Mouse (Mus musculus): ENCODE measurements around the gene Prima1.

The Prima1 gene

DNA sequence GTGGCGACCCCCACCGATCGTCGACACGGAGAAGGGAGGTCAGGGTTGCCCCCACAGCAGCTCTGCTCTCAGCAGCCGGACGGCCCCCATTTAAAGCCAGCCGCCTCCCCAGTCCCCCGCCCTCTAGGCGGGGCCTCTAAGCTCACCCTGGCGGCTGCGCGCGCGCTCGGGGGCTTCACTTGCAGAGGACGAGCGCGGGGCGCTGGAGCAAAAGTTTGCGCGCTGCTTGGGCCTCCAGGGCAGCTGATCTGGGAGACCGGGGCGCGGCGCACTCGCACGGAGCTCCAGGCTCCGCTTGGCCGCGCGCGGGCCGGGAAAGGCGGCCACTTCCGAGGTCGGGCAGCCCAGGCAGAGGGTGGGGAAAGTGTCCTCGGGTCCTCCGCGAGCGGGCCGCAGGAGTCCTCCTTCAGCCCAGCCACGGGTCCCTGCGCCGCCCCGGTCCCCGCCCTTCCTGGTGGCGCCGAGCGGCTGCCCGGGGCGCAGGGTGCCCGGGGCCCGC lies at the start of gene Prima1:
TSS of gene Prima1 (minus strand) at position 68 of the 499 bp plus-strand sequence.
- peak; percentile 55 for DNase-seq (ENCODE audit: low spot score)

DNA sequence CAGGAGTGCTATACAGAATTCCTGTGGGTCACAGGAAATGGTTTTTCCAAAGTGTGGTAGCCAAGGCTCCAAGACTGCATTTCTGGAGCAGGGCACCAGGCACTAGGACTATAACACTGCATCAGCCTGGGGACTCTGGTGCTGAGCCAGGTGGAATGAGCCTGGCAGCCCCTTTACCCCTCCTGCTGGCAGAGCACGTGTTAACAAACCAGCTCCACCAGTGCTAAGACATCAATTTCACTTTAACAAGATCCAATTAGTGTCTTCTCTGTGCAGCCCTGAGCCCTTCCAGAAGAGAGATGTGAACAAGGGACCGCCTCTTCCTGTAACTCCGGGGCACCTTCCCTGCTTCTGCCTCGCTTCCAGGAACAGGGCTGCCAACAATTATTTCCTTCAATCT lies 45.3 kb upstream of the Prima1 start:
- no peak for DNase-seq (ENCODE audit: low spot score)

DNA sequence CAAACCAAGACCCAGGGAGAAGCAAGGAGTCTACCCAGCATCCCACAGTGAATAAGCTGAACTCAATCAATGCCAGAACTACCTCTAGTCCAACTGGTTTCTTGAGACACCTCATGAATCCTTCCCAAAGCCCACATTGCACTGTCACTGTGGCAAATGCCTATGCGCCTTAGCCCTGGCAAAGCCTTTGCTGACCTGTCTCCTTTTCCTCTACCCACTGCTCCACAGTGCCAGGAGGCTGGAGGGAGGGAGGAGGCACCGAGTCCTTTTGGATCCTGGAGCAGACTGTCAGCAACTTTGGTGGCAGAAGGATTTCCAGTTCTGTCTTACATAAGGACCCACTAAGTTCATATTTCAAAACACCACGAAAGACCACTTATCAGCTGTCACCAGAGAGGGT lies 41.5 kb upstream of the Prima1 start:
- no peak for DNase-seq (ENCODE audit: low spot score)

DNA sequence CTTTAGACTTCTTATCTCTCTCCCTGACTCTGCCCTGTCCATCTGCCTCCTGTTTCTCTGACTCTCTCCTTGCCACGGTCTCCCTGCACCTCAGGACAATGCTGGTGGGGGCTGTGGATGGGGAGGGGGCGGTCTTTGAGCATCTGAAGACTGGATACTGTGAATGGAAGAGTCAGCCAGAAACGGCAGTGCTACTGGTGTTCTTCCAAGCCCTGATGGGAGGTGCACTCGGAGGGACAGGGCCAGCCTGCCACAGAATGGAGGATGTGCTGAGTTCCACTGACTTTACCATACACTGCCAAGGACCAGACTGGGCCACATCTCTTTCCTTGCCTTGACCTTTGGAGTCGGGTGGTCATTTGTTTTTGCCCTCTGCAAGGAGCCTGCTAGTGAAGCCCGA lies 41.0 kb upstream of the Prima1 start:
- DNase-seq (ENCODE audit: low spot score), result no peak

DNA sequence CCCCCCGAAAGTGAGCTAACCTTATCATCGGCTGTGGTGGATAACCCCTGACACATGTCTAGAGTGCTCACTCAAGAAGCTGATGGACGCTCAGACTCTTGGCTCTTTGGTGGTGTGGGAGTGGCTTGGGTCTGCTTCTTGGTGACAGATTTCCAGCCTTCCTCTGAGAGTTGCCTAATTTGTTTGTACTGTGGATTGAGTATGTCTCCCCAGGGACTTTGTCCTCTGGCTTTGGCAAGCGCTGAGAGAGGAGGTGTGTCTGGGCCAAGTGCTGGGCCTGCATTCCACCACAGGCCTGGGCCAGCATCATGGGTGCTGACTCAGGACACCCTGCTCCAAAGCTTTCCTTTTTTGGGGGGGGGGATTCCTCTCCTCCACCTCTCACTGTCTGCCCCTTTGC lies 40.0 kb upstream of the Prima1 start:
- DNase-seq (ENCODE audit: low spot score), result no peak

DNA sequence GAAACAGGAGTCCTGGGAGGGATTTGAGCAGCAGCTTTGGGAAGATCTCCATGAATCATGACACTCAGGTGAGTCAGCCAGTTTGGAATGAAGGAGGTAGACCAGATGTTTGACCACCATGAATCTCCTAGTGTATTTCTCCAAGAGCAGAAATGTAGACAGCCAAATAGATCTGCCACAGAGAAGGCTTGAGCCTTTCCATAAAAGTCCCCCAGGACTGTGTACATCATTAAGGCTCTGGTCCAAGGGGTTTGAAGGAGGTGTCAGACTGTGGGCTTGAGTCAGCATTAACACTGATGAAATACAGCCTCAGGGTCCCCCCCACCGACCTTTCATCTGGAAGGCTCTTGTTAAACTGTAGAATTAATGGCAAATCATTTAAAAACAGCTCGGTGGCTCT lies 39.5 kb upstream of the Prima1 start:
- no peak for DNase-seq (ENCODE audit: low spot score)

DNA sequence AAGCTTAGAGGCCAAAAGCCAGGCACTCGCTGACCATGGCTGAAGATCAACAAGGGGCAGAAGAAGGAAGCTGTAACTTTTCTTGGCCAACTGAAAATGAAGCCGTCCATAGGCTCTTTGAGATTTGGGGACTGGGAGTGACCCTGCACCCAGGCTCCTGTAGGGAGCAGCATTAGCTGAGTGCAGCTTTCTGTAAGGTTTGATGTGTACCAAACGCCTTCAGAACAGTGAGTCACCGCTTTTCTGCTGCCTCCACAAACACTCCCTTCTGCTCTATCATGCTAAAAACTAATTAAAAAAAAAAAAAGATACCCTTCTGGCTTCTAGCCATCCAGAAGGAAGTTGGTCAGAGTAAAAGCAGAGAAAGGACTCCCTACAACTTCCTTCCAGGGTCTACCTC lies 34.5 kb upstream of the Prima1 start:
- no peak for DNase-seq (ENCODE audit: low spot score)

DNA sequence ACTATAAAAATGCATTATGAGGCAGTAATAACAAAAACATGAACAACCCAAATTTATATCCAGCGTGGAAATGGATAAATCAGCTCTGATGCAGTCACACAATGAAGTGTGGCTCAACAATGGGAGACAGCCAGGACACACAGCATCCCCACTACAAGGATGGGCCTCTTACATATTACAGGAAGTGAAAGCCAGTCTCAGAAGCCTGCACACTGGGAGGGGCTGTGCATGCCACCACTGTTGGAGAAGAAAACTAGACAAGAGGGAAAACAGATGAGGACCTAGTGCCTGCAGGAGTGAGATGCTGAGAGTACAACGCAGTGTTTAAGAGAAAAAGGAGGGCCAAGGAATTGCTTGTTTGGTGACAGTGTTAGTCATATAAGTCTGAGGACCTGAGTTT lies 31.8 kb upstream of the Prima1 start:
- DNase-seq (ENCODE audit: low spot score), result no peak

DNA sequence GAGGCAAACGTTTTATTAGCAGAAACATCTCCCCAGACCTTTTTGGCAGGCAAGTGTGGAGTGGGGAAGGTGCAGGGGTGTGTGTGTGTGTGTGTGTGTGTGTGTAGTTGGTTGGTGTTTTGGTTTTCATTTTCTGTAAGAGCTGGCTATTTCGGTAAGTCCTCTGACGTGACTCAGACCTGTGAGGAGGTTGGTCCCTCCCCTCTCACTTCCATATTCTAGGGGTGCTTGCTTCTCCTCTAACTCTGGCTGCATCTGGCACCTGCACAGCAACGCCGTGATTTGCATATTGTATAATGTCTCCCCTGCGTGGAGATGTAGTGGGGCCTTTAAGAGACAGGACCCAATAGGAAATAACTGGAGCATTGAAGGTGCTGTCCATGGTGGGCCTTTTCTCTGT lies 31.1 kb upstream of the Prima1 start:
- DNase-seq (ENCODE audit: low spot score), result no peak

DNA sequence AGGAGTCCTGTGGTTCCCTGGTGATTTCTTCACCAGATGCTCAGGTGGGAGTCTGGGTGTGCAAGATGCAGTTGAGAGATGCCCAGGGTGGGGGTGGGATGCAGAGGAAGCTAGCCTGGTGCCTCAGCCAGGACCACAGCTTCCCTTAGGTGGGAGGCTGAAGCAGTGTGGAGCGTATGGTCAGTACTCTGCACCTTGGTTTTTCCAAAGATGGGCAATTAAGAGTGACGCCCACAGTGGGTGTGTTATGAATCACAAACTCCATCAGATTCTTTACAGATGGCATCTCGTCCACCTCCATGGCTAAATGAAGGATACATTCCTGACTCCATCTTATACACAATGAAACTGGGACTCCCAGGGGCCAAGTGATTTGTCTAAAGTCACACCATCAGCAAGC lies 30.2 kb upstream of the Prima1 start:
- DNase-seq (ENCODE audit: low spot score), result no peak

DNA sequence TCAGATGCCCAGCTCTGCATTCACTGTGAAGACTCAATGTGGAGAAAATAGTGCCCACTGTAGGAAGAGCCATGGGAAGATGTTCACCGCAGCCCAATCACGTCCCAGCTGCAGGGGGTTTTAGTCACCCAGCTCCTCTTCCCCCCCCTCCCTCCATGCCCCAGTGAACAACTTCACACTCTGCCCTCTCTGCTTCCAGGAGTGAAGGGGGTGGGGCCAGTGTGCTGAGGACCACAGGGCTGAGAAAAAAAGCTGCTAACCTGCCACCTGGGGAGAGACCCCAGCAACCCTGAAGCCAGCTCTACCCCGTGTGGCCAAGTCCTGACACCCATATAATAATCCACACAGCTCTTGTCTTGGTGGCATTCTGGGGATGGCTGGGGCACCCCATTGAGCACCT lies 24.7 kb upstream of the Prima1 start:
- DNase-seq (ENCODE audit: low spot score), result no peak

DNA sequence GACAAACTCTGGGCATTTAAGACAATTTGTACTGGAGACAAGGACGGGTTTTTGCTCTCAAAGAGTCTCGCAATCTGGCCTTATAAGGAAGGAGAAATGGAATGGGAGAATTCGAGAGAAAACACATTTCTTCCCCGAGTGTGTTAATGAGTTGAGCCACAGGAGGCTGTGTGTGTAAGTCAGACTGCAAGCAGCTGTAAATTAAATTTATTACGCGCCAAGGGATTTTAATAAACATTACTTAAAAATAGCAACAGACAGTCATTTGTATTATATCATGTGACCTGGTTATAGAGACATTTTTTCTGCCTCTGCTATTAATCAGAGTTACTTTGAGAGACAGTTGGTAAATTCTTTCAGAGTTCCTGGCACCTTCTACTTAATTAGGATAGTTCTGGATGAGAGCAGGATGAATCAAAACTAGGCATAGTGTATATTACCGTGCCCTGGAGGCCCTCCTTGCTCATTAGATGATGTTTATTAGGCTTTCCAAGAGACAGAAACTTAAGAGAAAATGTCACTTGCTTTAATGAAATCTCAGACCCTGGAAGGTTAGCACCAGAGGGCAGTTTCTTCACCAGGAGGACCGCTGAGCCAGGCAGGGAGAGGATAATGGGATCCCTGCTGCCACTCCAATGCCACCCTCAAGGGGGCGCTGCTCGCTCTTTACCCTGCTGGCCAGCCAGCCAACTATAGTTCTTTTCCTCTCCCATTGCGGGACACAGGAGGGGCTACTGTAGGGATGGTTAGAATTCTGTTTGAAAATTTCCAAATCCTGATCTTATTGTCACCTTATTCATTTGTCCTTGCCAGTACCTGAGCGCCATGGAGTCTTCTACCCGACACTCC lies 20.3 kb upstream of the Prima1 start:
- DNase-seq (ENCODE audit: low spot score), result no peak

DNA sequence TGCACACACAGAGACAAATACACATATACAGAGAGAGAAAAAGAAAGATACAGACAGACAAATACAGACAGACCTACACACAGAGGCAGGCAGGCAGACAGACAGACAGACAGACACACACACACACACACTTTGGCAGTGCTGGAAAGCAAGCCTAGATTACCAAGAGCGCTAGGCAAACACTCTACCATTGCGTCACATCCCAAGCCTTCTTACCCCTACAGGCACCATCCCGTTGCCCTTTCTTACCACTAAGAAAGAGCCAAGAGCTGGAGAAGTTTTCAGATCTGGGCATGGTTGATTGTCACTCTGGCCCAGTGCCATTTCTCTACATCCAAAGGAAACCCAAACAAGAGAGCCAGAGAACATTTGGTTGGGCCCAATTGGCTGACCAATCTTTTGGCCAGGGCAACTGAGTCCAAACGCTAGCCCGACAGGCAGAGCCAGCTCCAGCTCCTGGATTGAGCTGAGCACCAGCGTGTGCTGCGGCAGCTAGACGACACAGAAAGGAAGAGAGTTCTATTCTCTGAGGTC lies 11.0 kb upstream of the Prima1 start:
- DNase-seq (ENCODE audit: low spot score), result no peak

DNA sequence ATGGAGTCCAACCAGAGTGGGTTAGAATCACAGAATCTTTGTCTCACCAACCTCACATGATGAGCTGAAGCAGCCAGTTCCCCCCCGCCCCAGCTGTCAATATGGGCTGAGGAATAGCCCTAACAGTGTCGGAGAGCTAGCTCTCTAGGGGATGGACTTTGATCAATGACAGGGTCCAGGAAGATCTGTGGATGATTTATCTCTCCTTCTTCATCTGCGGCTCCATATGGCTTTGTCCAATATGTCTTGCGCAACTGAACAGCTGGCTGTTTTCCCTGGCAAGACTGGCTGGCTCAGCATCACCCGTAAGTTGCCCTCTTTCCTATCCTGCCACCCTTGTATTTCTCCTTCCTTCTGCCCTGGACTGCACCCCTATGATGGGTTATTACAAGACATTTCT lies 9.2 kb upstream of the Prima1 start:
- no peak for DNase-seq (ENCODE audit: low spot score)

DNA sequence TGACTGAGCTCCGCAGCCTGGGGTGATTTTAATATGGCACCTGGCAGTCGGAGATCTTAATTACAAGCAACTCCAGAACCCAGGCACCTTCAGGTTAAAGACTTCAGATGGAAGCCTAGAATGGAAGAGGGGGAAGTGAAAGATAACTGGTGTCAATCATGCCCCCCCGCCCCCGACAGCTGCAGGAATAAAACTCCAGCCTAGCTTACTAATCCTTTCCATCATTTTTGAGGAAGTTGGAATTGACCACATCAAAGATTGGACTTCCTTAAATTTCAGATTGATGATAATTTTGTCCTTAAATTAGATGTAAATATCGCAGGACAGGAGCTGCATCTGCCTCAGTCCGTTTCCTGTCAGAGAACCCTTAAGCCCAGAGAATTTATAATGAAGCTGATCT lies 8.4 kb upstream of the Prima1 start:
- DNase-seq (ENCODE audit: low spot score), result no peak

DNA sequence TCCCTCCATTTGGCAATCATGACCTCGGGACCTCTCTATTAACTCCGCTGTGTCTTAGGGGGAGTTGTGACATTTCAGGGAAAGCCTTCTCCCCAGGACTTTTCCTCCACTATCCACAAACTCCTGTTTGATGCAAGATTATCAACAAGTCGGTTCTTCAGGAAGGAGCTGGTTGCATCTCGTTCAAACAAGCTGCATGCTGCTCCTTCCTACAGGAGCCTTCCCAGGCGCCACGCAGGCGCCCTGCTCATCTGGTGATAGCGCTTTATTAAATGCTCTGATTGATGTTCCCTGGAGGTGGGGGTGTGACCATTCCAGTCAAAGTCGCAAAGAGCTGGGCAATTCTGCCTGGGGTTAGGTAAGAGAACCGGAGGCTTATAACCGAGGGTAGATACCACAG lies 1.1 kb upstream of the Prima1 start:
- DNase-seq (ENCODE audit: low spot score), result no peak

DNA sequence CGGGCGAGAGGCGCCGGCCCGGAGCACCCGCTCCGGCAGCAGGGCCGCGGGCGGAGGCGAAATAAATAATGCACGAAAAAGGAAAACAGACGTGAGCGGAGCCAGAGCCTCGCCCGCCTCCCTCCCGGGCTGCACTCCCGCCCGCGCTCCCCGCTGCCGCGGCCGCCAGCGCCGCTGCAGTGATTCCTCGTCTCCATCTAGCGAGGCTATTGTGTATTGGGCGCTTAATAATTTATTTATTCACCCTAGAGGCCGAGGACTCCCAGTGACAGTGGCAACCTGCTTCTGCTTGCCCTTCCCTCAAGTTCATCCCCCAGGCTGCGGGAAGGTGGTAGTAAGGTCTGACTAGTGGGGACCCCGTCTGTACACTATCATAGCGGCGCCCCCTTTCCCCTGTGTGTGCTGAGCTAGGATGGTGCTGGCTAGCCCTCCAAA lies 658 bp upstream of the Prima1 start:
- peak; percentile 48 for DNase-seq (ENCODE audit: low spot score)

DNA sequence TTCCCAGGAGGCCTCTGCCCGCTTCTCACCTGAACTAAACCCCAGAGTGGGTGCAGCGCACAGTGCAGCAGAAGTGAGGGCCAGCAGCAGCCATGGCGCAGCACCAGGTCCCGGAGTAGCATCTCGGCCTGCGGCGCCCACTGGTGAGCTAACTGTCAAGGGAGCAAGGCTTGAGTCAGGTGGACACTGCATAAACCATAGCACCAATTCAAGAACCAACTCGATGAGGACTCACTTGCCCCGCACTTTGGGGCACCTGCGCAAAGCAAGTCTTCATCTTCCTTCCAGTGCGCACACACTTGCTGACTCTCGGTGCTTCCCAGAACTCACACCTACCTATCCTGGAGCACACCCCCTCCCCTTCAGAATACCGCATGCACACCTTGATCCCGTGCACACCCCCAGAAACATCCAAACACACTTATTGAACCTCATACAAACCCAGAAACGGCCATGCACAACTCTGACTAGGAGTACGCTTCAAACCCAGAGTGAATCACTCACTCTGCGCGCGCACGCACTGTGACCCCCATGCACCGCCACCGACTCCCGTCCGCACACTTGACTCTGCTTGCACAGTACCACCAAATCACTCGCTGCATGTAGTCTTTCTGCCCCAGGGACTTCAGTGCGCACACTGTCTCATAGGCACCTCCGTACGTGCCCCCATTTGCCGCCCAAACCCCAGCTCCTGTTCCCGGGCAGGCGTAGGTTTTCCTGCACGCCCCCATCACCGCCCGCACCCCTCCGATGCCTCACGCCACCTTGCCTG lies 453 bp downstream of the Prima1 start:
- no peak for DNase-seq (ENCODE audit: low spot score)

DNA sequence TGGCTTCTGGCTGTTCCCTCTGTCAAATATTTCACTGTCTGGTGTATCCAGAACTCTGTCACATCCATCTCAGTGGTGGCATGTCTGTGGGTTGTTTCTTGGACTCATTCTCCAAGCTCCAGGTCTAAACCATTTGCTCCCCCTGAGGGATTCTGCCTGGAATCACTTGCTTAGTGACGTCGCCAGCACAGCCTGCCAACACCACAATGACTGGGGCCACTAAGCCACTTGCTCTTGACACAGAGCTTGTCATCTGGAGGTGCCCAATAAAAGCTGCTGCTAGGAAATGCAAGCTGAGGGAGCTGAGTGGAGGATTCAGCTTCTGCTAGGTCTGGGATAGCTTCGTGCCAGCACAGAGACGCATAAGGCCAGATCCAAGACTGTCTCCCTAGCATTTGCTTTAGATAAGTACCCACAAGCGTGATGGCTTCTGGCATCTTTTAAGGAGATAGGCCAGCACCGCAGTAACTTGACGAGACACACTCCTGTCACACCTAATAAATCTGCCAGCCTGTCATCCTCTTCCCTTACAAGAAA lies 3.0 kb downstream of the Prima1 start:
- no peak for DNase-seq (ENCODE audit: low spot score)

DNA sequence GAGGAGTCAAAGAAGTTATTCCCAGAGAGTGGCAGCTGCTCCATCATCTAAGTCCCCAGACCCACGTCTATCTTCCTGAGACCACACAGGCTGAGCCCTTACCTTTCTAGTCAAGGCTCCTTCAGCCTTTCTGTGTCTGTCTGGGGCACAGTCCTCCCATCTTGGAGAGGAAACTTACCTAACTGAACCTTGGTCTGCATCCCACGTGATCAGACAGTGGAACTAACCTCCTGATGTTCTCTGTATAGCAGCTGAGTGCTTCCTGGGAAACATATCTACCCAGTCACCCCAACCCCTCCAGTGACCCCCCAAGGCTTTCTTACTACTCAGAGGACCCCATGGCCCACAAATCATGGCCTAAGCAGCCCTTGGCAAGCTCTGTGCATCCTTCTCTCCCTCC lies 6.1 kb downstream of the Prima1 start:
- DNase-seq (ENCODE audit: low spot score), result no peak

DNA sequence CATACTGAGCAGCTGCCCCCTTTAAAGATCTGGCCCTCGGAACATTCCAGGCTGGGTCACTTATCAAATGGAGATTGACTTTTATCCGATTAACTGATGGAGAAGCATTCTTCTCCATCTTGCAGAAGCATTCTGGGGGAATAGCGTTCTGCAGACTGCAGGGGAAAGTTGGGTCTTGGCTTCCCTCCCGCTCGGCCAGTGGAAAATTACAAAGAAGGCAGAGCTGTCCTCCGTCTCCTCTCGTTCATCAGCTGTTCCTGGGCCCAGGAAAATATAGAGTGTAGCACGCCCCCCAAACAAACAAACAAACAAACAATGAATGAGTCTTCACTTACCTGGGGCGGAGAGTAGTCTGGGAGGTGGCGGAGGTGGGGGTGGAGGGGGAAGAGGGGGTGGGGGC lies 6.7 kb downstream of the Prima1 start:
- no peak for DNase-seq (ENCODE audit: low spot score)

DNA sequence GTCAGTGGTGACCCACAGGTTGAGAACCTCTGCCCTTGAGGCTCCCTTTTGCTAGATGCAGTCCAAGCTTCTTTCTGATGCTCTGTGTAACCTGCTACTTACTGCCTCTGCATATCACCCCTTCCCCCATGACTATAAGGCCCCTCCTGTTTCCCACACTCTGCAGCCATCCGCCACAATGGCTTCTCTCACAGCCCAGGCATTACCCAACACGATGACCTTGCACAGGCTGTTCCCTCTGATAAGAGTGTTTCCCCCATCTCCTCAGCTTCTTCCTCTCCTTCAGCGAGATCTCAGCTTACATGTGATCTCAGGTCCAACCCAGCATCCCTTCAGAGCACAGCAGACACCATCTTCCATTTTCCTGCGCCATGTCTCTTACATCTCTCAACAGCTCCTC lies 12.9 kb downstream of the Prima1 start:
- no peak for DNase-seq (ENCODE audit: low spot score)

DNA sequence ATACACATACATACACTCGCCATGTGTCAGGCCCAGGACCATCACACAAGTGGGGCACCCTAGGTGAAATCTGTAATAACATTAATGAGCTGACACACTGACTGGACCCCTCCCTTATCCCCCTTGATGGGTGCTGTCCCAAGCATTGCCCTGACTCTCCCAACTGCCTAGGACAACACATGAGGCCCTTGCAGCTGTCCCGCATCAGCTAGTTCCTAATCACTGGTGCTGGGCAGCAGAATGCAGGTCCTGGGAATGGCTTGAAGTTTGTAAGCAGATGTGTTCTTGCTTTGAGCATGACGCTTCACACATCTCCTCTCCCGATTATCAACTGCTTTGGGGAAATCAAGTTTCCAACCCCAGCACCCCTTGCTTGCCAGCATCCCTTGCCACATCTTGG lies 15.8 kb downstream of the Prima1 start:
- DNase-seq (ENCODE audit: low spot score), result no peak
